8 mouse cellular contexts compared by ENCODE assay signal in the genomic region with DNA sequence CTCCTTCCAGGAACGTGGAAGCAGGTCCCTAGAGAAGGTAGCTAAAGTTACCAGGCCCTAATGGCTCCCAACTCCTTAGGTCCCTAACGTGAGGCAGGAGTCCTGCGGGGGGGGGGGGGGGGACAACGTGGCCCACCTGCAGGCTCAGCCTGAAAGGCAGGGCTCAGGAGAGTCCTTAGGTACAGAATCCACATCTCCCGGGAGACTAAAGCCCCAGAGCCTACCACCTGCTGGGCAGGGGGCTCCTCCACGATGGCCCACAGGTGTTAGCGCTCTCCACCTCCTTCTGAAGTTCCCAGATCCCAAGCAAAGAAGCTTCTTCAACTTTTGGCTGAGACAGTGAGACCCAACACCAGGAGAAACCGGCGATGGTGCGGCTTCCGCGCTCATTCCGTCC. TPM values are rescaled to one million over a fixed set of nuclear protein-coding genes. Genes with fewer than 3 reads are reported as not detected.
DNase-seq lines count a peak whose midpoint lies in the region; ATAC-seq and TF ChIP-seq lines count a peak whose summit lies in the region.

No protein-coding gene starts in this region.

- H3K9ac ChIP-seq in heart, embryonic 14.5 days (ENCODE audit: low read length), result peak overlapping the region; percentile 79
- peak overlapping the region; percentile 89 for H3K9ac ChIP-seq in ES-E14 (ENCODE audit: insufficient read depth, low read depth, low read length, poor library complexity, severe bottlenecking)
- 0 out of 2 replicates have a peak overlapping the region, but pooled peaks have one; percentile 39 for H3K9ac ChIP-seq in hindbrain, embryonic 11.5 days (ENCODE audit: low read depth, low read length)

- no peak for DNase-seq in heart, adult 11 months
- DNase-seq in ES-E14 (ENCODE audit: low read depth, low spot score), result no peak
- DNase-seq in hindbrain, embryonic 11.5 days (ENCODE audit: low spot score), result no peak
- DNase-seq in midbrain, embryonic 10.5 days (ENCODE audit: low spot score), result no peak
- DNase-seq in B cell, adult 2 months, result no peak
- DNase-seq in cerebellum, adult 11-12 months, result no peak
- no peak for DNase-seq in left cerebral cortex, adult 11 months (ENCODE audit: low spot score)

- in situ Hi-C loops in ES-E14 (cut with MboI; ENCODE audit: low sequenced_read_pairs in 2 of 2, unreplicated experiment in 2 of 2), result no loop called here

- 5% methylated on average over 12 of the region's 13 CpGs for WGBS in heart, embryonic 14.5 days
- WGBS in hindbrain, embryonic 11.5 days, result 2% methylated on average over 12 of the region's 13 CpGs
- 1% methylated on average over 13 of the region's 13 CpGs for WGBS in midbrain, embryonic 10.5 days

- H3K4me2 ChIP-seq in heart, embryonic 14.5 days (ENCODE audit: low read length), result peak overlapping the region; percentile 98
- peak overlapping the region; percentile 98 for H3K4me2 ChIP-seq in hindbrain, embryonic 11.5 days (replicated peaks; ENCODE audit: low read depth, low read length)

- H3K27ac ChIP-seq in heart, embryonic 14.5 days (replicated peaks in 1 of 2; ENCODE audit: control insufficient read depth in 1 of 2, insufficient read depth in 1 of 2, low read depth in 2 of 2, low read length in 2 of 2), result no peak overlapping the region
- H3K27ac ChIP-seq in ES-E14 (ENCODE audit: insufficient read depth, low read depth, low read length, poor library complexity, severe bottlenecking), result peak overlapping the region; percentile 69
- no peak overlapping the region for H3K27ac ChIP-seq in hindbrain, embryonic 11.5 days (ENCODE audit: low read depth, low read length)
- H3K27ac ChIP-seq in midbrain, embryonic 10.5 days (replicated peaks), result peak overlapping the region; percentile 79; the same call in 1 of the 2 replicates

- peaks cover 34 to 47% of the 10 kb centered on the region in 2 experiments for H3K4me1 ChIP-seq in heart, embryonic 14.5 days (ENCODE audit: control insufficient read depth in 2 of 2, insufficient read depth in 2 of 2, low read length in 2 of 2)
- peaks cover 11 to 56% of the 10 kb centered on the region in 2 experiments; a peak in 3 of 4 replicates for H3K4me1 ChIP-seq in ES-E14 (ENCODE audit: control insufficient read depth in 2 of 2, insufficient read depth in 2 of 2, low read length in 2 of 2, poor library complexity in 1 of 2)
- H3K4me1 ChIP-seq in hindbrain, embryonic 11.5 days (replicated peaks; ENCODE audit: control insufficient read depth, insufficient read depth, low read length), result peaks cover 15% of the 10 kb centered on the region
- peaks cover 65% of the 10 kb centered on the region for H3K4me1 ChIP-seq in midbrain, embryonic 10.5 days

- no peak for ATAC-seq in heart, embryonic 14.5 days (ENCODE audit: insufficient number of reproducible peaks, insufficient read depth, low FRiP score, low read depth)
- no peak for ATAC-seq in hindbrain, embryonic 11.5 days (ENCODE audit: low FRiP score)

- H3K9me3 ChIP-seq in heart, embryonic 14.5 days (ENCODE audit: control insufficient read depth, low read length), result no peaks in the 10 kb centered on the region
- no peaks in the 10 kb centered on the region for H3K9me3 ChIP-seq in ES-E14 (ENCODE audit: control insufficient read depth, insufficient read depth, low read depth, low read length)
- H3K9me3 ChIP-seq in hindbrain, embryonic 11.5 days (ENCODE audit: control insufficient read depth, low read length), result no peaks in the 10 kb centered on the region
- no peaks in the 10 kb centered on the region for H3K9me3 ChIP-seq in midbrain, embryonic 10.5 days (replicated peaks)

- H3K36me3 ChIP-seq in heart, embryonic 14.5 days (ENCODE audit: control insufficient read depth, insufficient read depth, low read length), result peaks cover 5% of the 10 kb centered on the region; the same call in 1 of the 2 replicates
- H3K36me3 ChIP-seq in ES-E14 (ENCODE audit: control insufficient read depth, insufficient read depth, low read length, poor library complexity, severe bottlenecking), result peaks cover 29% of the 10 kb centered on the region; the same call in 1 of the 2 replicates
- H3K36me3 ChIP-seq in hindbrain, embryonic 11.5 days (ENCODE audit: control insufficient read depth, insufficient read depth, low read length), result no peaks in the 10 kb centered on the region
- 0 out of 2 replicates have a peak, but pooled peaks cover 2% of the 10 kb centered on the region for H3K36me3 ChIP-seq in midbrain, embryonic 10.5 days

- no peaks in the 10 kb centered on the region; the same call in 1 of the 2 replicates for H3K27me3 ChIP-seq in heart, embryonic 14.5 days (ENCODE audit: control insufficient read depth, insufficient read depth, low read length)
- peaks cover 24% of the 10 kb centered on the region for H3K27me3 ChIP-seq in hindbrain, embryonic 11.5 days (ENCODE audit: control insufficient read depth, insufficient read depth, low read length)
- peaks cover 73% of the 10 kb centered on the region for H3K27me3 ChIP-seq in midbrain, embryonic 10.5 days (ENCODE audit: low read depth, poor library complexity, severe bottlenecking)

- H3K4me3 ChIP-seq in heart, embryonic 14.5 days (ENCODE audit: control insufficient read depth in 1 of 2, insufficient read depth in 1 of 2, low read depth in 1 of 2, low read length in 2 of 2), result peak overlapping the region; percentile 62 to 71
- peak overlapping the region; percentile 82 to 88 for H3K4me3 ChIP-seq in ES-E14 (ENCODE audit: insufficient read depth in 1 of 2, low read depth in 1 of 2, low read length in 2 of 2, poor library complexity in 1 of 2, severe bottlenecking in 1 of 2)
- peak overlapping the region; percentile 51 for H3K4me3 ChIP-seq in hindbrain, embryonic 11.5 days (ENCODE audit: low read depth, low read length)
- peak overlapping the region; percentile 77 for H3K4me3 ChIP-seq in midbrain, embryonic 10.5 days

TF ChIP-seq in ES-E14, 5 proteins besides CTCF, POLR2A, EP300 and RAD21:
- TF ChIP-seq MAFK (IDR thresholded peaks at IDR 0.05; ENCODE audit: insufficient read depth, low read depth, low read length), result no peak
- TF ChIP-seq HCFC1 (IDR thresholded peaks at IDR 0.05; ENCODE audit: borderline replicate concordance, insufficient read depth, low read length), result no peak
- no peak for TF ChIP-seq ZC3H11A (IDR thresholded peaks at IDR 0.05; ENCODE audit: borderline replicate concordance, low read depth, low read length)
- no peak for TF ChIP-seq CHD2 (IDR thresholded peaks at IDR 0.05; ENCODE audit: low read depth, low read length)
- no peak for TF ChIP-seq ZNF384 (IDR thresholded peaks at IDR 0.05; ENCODE audit: low read depth, low read length)

RNA-seq across cellular contexts. Expression of gene Lama5, which starts 1.0 kb away (rescaled TPM):
- polyA plus RNA-seq in heart, embryonic 14.5 days (2014; fragmentation: Nextera tagmentation; extraction: Ambion mirVana), result 30.5 and 32.7 TPM in 2 replicates
- total RNA-seq in ES-E14 (2012; rRNA removed), result 291 and 497 TPM in 2 replicates
- polyA plus RNA-seq in hindbrain, embryonic 11.5 days (2014; fragmentation: Nextera tagmentation; extraction: Ambion mirVana), result 3.3 and 4.4 TPM in 2 replicates
- 5.3 and 6.4 TPM in 2 replicates for polyA plus RNA-seq in midbrain, embryonic 10.5 days (2016; fragmentation: Nextera tagmentation; extraction: Ambion mirVana)

RNA-seq across cellular contexts. Expression of gene Rps21, which starts 32.5 kb away (rescaled TPM):
- polyA plus RNA-seq in heart, embryonic 14.5 days (2014; fragmentation: Nextera tagmentation; extraction: Ambion mirVana), result 386 and 447 TPM in 2 replicates
- 4,130 and 4,285 TPM in 2 replicates for total RNA-seq in ES-E14 (2012; rRNA removed)
- polyA plus RNA-seq in hindbrain, embryonic 11.5 days (2014; fragmentation: Nextera tagmentation; extraction: Ambion mirVana), result 432 and 442 TPM in 2 replicates
- 409 and 515 TPM in 2 replicates for polyA plus RNA-seq in midbrain, embryonic 10.5 days (2016; fragmentation: Nextera tagmentation; extraction: Ambion mirVana)

RNA-seq across cellular contexts. Expression of gene Cables2, which starts 48.7 kb away (rescaled TPM):
- 15.1 and 16.1 TPM in 2 replicates for polyA plus RNA-seq in heart, embryonic 14.5 days (2014; fragmentation: Nextera tagmentation; extraction: Ambion mirVana)
- total RNA-seq in ES-E14 (2012; rRNA removed), result 13.4 and 15.5 TPM in 2 replicates
- polyA plus RNA-seq in hindbrain, embryonic 11.5 days (2014; fragmentation: Nextera tagmentation; extraction: Ambion mirVana), result 14.0 and 16.8 TPM in 2 replicates
- polyA plus RNA-seq in midbrain, embryonic 10.5 days (2016; fragmentation: Nextera tagmentation; extraction: Ambion mirVana), result 12.1 and 14.0 TPM in 2 replicates

RNA-seq across cellular contexts. Expression of gene Adrm1, which starts 53.4 kb away (rescaled TPM):
- 102 and 109 TPM in 2 replicates for polyA plus RNA-seq in heart, embryonic 14.5 days (2014; fragmentation: Nextera tagmentation; extraction: Ambion mirVana)
- total RNA-seq in ES-E14 (2012; rRNA removed), result 169 and 196 TPM in 2 replicates
- 174 and 183 TPM in 2 replicates for polyA plus RNA-seq in hindbrain, embryonic 11.5 days (2014; fragmentation: Nextera tagmentation; extraction: Ambion mirVana)
- polyA plus RNA-seq in midbrain, embryonic 10.5 days (2016; fragmentation: Nextera tagmentation; extraction: Ambion mirVana), result 270 and 277 TPM in 2 replicates

Comparison
In these comparisons a context has a peak if more than half of its experiments do, and no peak if none do; other contexts are left out.
1. H3K27ac ChIP-seq: peak in ES-E14 (single experiment) and midbrain, embryonic 10.5 days (single experiment); none in heart, embryonic 14.5 days (0 of 2) and hindbrain, embryonic 11.5 days (single experiment).
2. H3K9ac ChIP-seq: peak in every context shown above with its lines; median percentile 89 in ES-E14; 79 in heart, embryonic 14.5 days; 39 in hindbrain, embryonic 11.5 days.
3. Peak in every context shown above with its lines, with median percentiles within 50 percentile points of each other: H3K4me3 ChIP-seq.